Mouse (Mus musculus): ENCODE measurements around the gene Palm3. TPM values are rescaled to one million over a fixed set of nuclear protein-coding genes. Genes with fewer than 3 reads are reported as not detected.
A peak's percentile ranks its signal among the peaks of the same experiment; 100 is the strongest.

Gene Palm3
- polyA plus RNA-seq, 1 experiment from 2014 or later: 5.5 TPM

DNA sequence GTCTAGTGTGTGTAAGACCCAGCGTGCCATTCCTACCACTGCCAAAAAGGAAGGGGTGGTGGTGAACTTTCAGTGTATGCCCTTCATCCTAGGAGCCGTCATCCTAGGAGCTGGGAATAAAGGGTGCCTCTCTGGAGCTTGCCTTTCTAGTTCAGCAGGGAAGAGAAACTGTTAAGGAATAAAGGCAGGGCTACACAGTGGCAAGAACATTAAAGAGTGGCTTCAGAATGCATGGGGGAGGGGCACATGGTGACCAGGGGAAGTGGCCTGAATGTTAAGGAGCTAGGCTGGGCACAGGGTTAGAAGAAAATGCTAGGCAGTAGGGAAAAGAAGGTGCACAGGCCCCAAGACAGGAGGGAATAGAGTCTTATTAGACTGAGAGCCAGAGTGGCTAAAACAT lies 48.5 kb downstream of the Palm3 start:
- ATAC-seq (ENCODE audit: insufficient number of reproducible peaks, low FRiP score, low TSS enrichment, low read depth): no peak
- no peak overlapping the region for H3K9ac ChIP-seq
- no peak overlapping the region for H3K27ac ChIP-seq
- peaks cover 3% of the 10 kb centered on the region; the same call in 1 of the 2 replicates for H3K36me3 ChIP-seq
- H3K4me1 ChIP-seq: peaks cover 45% of the 10 kb centered on the region
- H3K4me3 ChIP-seq: no peak overlapping the region
- WGBS: 61% methylated on average over 2 of the region's 2 CpGs
- H3K4me2 ChIP-seq: no peak overlapping the region
- H3K9me3 ChIP-seq: no peaks in the 10 kb centered on the region
- H3K27me3 ChIP-seq: no peaks in the 10 kb centered on the region

DNA sequence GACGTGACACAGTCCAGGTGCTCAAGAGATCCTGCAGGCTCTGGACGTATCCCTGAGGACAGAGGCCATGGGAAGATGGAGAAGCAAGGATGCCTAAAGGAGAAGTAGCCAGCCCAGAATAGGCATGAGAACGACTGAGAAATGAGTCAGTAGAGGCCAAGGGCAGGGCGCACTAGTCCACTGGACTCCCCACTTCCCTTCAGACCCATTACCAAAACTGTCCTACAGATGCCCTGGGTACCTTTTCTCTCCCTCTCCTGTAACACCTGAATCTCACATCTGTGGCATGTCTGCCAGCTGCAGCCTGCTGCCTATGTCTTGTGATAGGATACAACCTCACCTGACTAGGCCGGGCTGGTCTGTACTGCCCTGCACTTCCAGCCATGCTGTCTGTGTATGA lies 49.0 kb downstream of the Palm3 start:
- no peaks in the 10 kb centered on the region for H3K27me3 ChIP-seq
- H3K4me1 ChIP-seq: peaks cover 45% of the 10 kb centered on the region
- H3K27ac ChIP-seq: no peak overlapping the region

DNA sequence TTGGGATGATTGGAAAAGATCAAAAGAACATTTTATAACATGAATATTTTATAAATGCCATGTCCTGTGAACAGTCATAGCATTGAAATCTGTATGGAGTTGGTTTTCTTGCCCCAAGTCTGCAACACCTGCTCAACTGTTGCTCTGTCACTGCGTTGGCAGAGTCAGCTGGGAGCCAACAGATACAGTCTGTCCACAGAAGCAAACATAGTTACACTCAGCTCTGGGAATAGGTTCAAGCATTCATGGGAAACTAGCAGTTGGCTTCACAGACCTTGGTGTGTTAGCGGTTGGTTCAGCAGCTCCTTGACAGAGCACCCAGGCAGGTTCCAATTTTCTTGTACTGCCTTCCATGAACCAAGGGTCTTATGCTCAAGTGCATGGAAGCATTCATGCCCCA lies 49.4 kb downstream of the Palm3 start:
- no peak overlapping the region for H3K4me2 ChIP-seq

More for the DNA sequence above, 49.0 kb downstream of the Palm3 start:
- 75% methylated on average over 5 of the region's 5 CpGs for WGBS
- no peaks in the 10 kb centered on the region for H3K9me3 ChIP-seq
- H3K9ac ChIP-seq: no peak overlapping the region
- H3K4me2 ChIP-seq: no peak overlapping the region
- H3K4me3 ChIP-seq: no peak overlapping the region
- no peak for ATAC-seq (ENCODE audit: insufficient number of reproducible peaks, low FRiP score, low TSS enrichment, low read depth)
- H3K36me3 ChIP-seq: peaks cover 5% of the 10 kb centered on the region; the same call in 1 of the 2 replicates

DNA sequence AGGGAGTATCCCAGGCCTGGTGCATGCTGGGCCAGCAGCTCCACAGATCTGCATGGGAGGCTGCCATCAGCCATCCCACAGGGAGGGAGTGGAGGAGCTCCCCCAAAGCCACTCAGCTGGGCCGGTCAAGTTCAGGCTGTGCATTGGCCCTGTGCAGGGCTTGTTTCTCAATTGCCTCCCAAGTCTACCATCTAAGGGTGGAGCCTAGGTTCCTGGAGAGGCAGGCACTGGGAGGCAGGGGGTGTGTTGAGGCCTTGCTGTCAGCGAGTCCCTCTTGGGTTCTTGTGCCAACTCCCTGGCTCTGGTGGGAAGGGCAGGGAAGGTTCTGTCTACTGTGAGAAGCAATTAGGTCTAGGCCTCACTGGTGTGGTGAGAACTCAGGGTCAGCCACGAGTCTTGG lies 50.6 kb downstream of the Palm3 start:
- ATAC-seq (ENCODE audit: insufficient number of reproducible peaks, low FRiP score, low TSS enrichment, low read depth): no peak
- peaks cover 15% of the 10 kb centered on the region; the same call in 1 of the 2 replicates for H3K36me3 ChIP-seq
- 67% methylated on average over 3 of the region's 3 CpGs for WGBS

More for the DNA sequence above, 49.4 kb downstream of the Palm3 start:
- H3K4me1 ChIP-seq: peaks cover 45% of the 10 kb centered on the region
- H3K9ac ChIP-seq: no peak overlapping the region
- peaks cover 8% of the 10 kb centered on the region; the same call in 1 of the 2 replicates for H3K36me3 ChIP-seq
- no peaks in the 10 kb centered on the region for H3K9me3 ChIP-seq
- 69% methylated on average over 2 of the region's 2 CpGs for WGBS
- ATAC-seq (ENCODE audit: insufficient number of reproducible peaks, low FRiP score, low TSS enrichment, low read depth): no peak
- peak overlapping the region; percentile 50; the same call in 1 of the 2 replicates for H3K27ac ChIP-seq
- H3K4me3 ChIP-seq: no peak overlapping the region
- no peaks in the 10 kb centered on the region for H3K27me3 ChIP-seq

DNA sequence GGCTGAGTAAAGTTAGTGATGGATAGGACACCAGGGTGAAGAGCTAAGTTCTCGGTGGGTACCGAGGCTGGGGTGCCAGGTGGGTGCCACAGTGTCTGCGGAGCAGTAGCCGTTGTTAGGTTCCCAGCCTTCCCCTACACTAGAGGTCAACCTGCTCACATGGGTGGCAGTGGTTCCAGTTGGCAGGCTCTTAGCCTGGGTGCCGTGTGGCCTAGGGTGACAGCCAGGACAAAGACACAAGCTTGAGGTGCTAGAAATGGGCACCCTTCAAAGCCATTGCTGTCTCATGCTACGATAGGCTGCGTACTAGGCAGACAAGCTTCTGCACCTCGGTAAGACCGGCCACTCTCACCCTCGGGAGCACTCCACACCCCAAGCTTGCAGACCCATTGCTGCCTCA lies 51.0 kb downstream of the Palm3 start:
- 86% methylated on average over 10 of the region's 10 CpGs for WGBS
- Histone ChIP-seq H3K4me1 (peaks cover 44% of the 10 kb centered on the region), H3K9ac (no peak overlapping the region)

More for the DNA sequence above, 50.6 kb downstream of the Palm3 start:
- Histone ChIP-seq H3K4me1 (peaks cover 45% of the 10 kb centered on the region), H3K27ac (no peak overlapping the region), H3K4me2 (no peak overlapping the region), H3K4me3 (no peak overlapping the region), H3K27me3 (no peaks in the 10 kb centered on the region), H3K9me3 (no peaks in the 10 kb centered on the region), H3K9ac (no peak overlapping the region)

DNA sequence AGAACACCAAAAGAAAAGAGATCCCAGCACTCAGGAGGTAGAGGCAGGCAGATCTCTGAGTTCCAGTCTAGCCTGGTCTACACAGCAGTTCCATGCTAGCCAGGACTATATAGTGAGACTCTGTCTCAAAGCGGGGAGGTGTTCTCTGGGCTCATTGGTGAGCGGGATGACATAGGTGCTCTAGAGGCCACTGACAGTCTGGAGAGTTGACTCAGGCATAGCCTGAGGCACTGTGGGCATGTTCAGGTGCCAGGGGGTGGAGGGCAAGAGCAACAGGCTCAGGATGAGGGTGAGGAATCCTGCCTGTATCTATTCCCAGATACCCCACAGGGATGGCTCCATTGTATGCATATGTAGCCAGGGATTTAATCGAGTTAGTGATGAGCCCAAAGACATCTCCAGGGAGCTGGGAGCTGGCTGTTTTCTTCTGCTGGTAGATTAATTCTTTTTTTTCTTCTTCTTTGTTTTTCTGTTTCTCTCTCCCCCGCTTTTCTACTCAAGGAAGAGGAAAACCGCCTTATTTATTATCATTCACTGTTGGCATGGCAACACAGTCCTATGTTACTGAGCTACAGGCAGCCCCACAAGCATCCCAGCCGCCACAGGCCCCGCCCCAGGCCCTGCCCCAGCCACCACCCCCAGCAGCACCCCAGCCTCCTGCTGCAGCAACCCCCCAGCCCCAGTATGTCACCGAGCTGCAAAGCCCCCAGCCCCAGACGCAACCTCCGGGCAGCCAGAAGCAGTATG lies 52.1 kb downstream of the Palm3 start:
- Histone ChIP-seq H3K4me1 (peaks cover 33% of the 10 kb centered on the region), H3K27ac (no peak overlapping the region), H3K4me2 (no peak overlapping the region), H3K9ac (no peak overlapping the region), H3K27me3 (no peaks in the 10 kb centered on the region), H3K9me3 (no peaks in the 10 kb centered on the region), H3K36me3 (peaks cover 19% of the 10 kb centered on the region), H3K4me3 (no peak overlapping the region)
- 63% methylated on average over 9 of the region's 10 CpGs for WGBS
- no peak for ATAC-seq (ENCODE audit: insufficient number of reproducible peaks, low FRiP score, low TSS enrichment, low read depth)

More for the DNA sequence above, 51.0 kb downstream of the Palm3 start:
- Histone ChIP-seq H3K36me3 (peaks cover 19% of the 10 kb centered on the region; the same call in 1 of the 2 replicates), H3K4me2 (no peak overlapping the region), H3K27ac (no peak overlapping the region), H3K9me3 (no peaks in the 10 kb centered on the region), H3K27me3 (no peaks in the 10 kb centered on the region), H3K4me3 (no peak overlapping the region)
- ATAC-seq (ENCODE audit: insufficient number of reproducible peaks, low FRiP score, low TSS enrichment, low read depth): no peak

DNA sequence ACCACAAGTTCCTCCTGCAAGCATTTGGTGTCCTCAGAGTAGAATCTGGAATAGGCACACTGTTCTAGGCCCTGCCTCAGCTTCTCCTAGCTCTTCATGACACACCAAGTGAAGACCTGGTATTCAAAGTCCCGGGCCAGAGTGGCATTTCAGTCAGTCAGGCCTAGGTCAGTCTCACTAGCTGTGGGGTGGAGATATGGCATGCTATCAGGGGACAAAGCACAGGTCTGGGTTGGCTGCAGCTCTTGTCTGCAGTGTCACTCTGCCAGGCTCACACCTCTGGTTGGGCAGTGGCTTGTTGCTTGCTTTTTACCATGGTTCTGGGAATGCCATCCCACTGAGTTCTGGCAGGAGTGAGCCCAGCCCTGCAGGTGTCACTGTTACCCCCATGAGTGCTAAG lies 55.1 kb downstream of the Palm3 start:
- WGBS: 69% methylated on average over 1 of the region's 1 CpGs
- no peak overlapping the region for H3K9ac ChIP-seq
- ATAC-seq (ENCODE audit: insufficient number of reproducible peaks, low FRiP score, low TSS enrichment, low read depth): no peak

DNA sequence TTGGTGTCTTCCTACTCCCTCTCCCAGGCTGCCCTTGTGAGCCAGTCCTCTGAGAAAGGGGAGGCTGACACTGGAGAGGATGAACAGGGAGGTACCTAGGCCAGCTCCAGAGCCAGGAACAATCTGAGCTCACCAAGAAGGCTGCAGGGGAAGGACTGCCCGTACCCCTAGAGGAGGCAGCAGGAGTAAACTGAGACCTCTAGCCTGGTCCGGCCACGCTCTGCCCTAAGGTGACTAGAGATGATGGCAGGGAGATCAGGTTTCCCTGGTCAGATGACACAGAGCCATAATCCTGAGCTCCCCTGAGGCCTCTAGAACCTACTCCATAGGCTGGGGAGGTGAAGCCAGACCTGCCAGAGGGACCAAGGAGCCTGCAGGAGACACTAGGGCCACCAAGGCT lies 55.6 kb downstream of the Palm3 start:
- Histone ChIP-seq H3K27ac (no peak overlapping the region), H3K27me3 (no peaks in the 10 kb centered on the region), H3K4me2 (no peak overlapping the region), H3K4me1 (peaks cover 8% of the 10 kb centered on the region), H3K36me3 (peaks cover 42% of the 10 kb centered on the region), H3K9me3 (no peaks in the 10 kb centered on the region), H3K9ac (no peak overlapping the region), H3K4me3 (no peak overlapping the region)
- WGBS: 44% methylated on average over 3 of the region's 3 CpGs
- ATAC-seq (ENCODE audit: insufficient number of reproducible peaks, low FRiP score, low TSS enrichment, low read depth): no peak

More for the DNA sequence above, 55.1 kb downstream of the Palm3 start:
- H3K4me1 ChIP-seq: peaks cover 12% of the 10 kb centered on the region
- H3K9me3 ChIP-seq: no peaks in the 10 kb centered on the region
- no peak overlapping the region for H3K4me2 ChIP-seq
- H3K36me3 ChIP-seq: peaks cover 42% of the 10 kb centered on the region
- no peak overlapping the region for H3K27ac ChIP-seq
- no peaks in the 10 kb centered on the region for H3K27me3 ChIP-seq
- H3K4me3 ChIP-seq: no peak overlapping the region

DNA sequence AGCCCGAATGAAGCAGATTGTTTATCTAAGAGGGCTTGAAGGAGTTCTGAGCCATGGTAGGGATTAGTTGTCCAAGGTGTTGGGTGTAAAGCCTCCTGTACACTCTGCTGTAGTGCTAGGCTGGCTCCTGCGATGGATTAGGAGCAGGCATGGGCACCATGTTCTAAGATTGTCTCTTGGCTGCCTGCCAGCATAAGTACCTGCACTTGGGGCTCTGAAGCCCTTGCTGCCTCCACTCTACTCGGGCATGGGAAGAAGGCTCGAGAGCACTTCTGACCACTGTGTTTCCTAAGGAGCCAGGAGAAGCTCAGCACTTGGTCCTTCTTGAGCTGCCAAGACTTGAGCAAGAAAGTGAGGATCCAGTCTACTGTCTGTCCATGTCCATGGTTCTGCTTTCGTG lies 57.9 kb downstream of the Palm3 start:
- Histone ChIP-seq H3K36me3 (peaks cover 66% of the 10 kb centered on the region), H3K4me2 (no peak overlapping the region), H3K4me1 (peaks cover 5% of the 10 kb centered on the region; the same call in 1 of the 2 replicates)

More for the DNA sequence above, 57.9 kb downstream of the Palm3 start:
- Histone ChIP-seq H3K4me3 (no peak overlapping the region), H3K9ac (no peak overlapping the region), H3K27me3 (no peaks in the 10 kb centered on the region), H3K27ac (no peak overlapping the region), H3K9me3 (no peaks in the 10 kb centered on the region)
- 74% methylated on average over 5 of the region's 5 CpGs for whole genome bisulfite sequencing
- no peak for ATAC-seq (ENCODE audit: insufficient number of reproducible peaks, low FRiP score, low TSS enrichment, low read depth)

MicroRNAs within 50 kb of the gene (microRNA counts, 519-probe panel; counts per million panel counts)
- microRNA mmu-miR-1199: not detected

Small RNA genes lying within 50 kb of the gene (microRNA-seq; reads per million reads assigned to microRNA genes)
- gene Mir1199 (not detected), gene Mir8111 (3.5 reads per million, percentile 10 among the genes with 10 or more reads in this experiment)

Other genes starting within 250 kb of the Palm3 start
- gene Adgrl1, start 121.4 kb upstream of the Palm3 start, polyA plus RNA-seq (2015; fragmentation: Nextera tagmentation; extraction: Ambion mirVana): 17.2 and 23.5 TPM in 2 replicates
- 0.35 and 0.37 TPM in 2 replicates for gene Gm10644, start 66.3 kb upstream of the Palm3 start, polyA plus RNA-seq (2015; fragmentation: Nextera tagmentation; extraction: Ambion mirVana)
- gene Asf1b, start 66.0 kb upstream of the Palm3 start, polyA plus RNA-seq (2015; fragmentation: Nextera tagmentation; extraction: Ambion mirVana): 55.8 and 62.5 TPM in 2 replicates
- gene Prkaca, start 48.5 kb upstream of the Palm3 start, polyA plus RNA-seq (2015; fragmentation: Nextera tagmentation; extraction: Ambion mirVana): 171 and 227 TPM in 2 replicates
- gene Samd1, start 23.8 kb upstream of the Palm3 start, polyA plus RNA-seq (2015; fragmentation: Nextera tagmentation; extraction: Ambion mirVana): 8.8 and 10.6 TPM in 2 replicates
- 0.58 and 1.00 TPM in 2 replicates for gene 1700067K01Rik, start 20.0 kb upstream of the Palm3 start, polyA plus RNA-seq (2015; fragmentation: Nextera tagmentation; extraction: Ambion mirVana)
- gene 2210011C24Rik, start 9.3 kb upstream of the Palm3 start, polyA plus RNA-seq (2015; fragmentation: Nextera tagmentation; extraction: Ambion mirVana): 0.27 and 0.71 TPM in 2 replicates
- 1.7 and 2.2 TPM in 2 replicates for gene Il27ra, start 21.1 kb downstream of the Palm3 start, polyA plus RNA-seq (2015; fragmentation: Nextera tagmentation; extraction: Ambion mirVana)
- gene Rln3, start 23.5 kb downstream of the Palm3 start, polyA plus RNA-seq (2015; fragmentation: Nextera tagmentation; extraction: Ambion mirVana): not detected in 2 replicates
- gene Gm10643, start 43.7 kb downstream of the Palm3 start, polyA plus RNA-seq (2015; fragmentation: Nextera tagmentation; extraction: Ambion mirVana): 1.0 and 1.4 TPM in 2 replicates
- 8.0 and 8.5 TPM in 2 replicates for gene Rfx1, start 45.4 kb downstream of the Palm3 start, polyA plus RNA-seq (2015; fragmentation: Nextera tagmentation; extraction: Ambion mirVana)
- gene Dcaf15, start 83.3 kb downstream of the Palm3 start, polyA plus RNA-seq (2015; fragmentation: Nextera tagmentation; extraction: Ambion mirVana): 6.8 and 8.7 TPM in 2 replicates
- gene Podnl1, start 104.5 kb downstream of the Palm3 start, polyA plus RNA-seq (2015; fragmentation: Nextera tagmentation; extraction: Ambion mirVana): 2.0 and 2.2 TPM in 2 replicates
- gene Cc2d1a, start 126.5 kb downstream of the Palm3 start, polyA plus RNA-seq (2015; fragmentation: Nextera tagmentation; extraction: Ambion mirVana): 28.5 and 29.2 TPM in 2 replicates
- gene 4930432K21Rik, start 126.6 kb downstream of the Palm3 start, polyA plus RNA-seq (2015; fragmentation: Nextera tagmentation; extraction: Ambion mirVana): 1.1 and 1.3 TPM in 2 replicates
- 1.8 and 3.0 TPM in 2 replicates for gene Nanos3, start 163.7 kb downstream of the Palm3 start, polyA plus RNA-seq (2015; fragmentation: Nextera tagmentation; extraction: Ambion mirVana)
- gene Zswim4, start 215.6 kb downstream of the Palm3 start, polyA plus RNA-seq (2015; fragmentation: Nextera tagmentation; extraction: Ambion mirVana): 13.5 and 15.1 TPM in 2 replicates
- gene D8Ertd738e, start 228.2 kb downstream of the Palm3 start, polyA plus RNA-seq (2015; fragmentation: Nextera tagmentation; extraction: Ambion mirVana): 309 and 325 TPM in 2 replicates
- 62.0 and 65.5 TPM in 2 replicates for gene Mri1, start 235.9 kb downstream of the Palm3 start, polyA plus RNA-seq (2015; fragmentation: Nextera tagmentation; extraction: Ambion mirVana)
- gene Ccdc130, start 248.9 kb downstream of the Palm3 start, polyA plus RNA-seq (2015; fragmentation: Nextera tagmentation; extraction: Ambion mirVana): 18.8 and 20.6 TPM in 2 replicates